Comparison of ENCODE assay signal across 8 mouse cellular contexts in the genomic region with DNA sequence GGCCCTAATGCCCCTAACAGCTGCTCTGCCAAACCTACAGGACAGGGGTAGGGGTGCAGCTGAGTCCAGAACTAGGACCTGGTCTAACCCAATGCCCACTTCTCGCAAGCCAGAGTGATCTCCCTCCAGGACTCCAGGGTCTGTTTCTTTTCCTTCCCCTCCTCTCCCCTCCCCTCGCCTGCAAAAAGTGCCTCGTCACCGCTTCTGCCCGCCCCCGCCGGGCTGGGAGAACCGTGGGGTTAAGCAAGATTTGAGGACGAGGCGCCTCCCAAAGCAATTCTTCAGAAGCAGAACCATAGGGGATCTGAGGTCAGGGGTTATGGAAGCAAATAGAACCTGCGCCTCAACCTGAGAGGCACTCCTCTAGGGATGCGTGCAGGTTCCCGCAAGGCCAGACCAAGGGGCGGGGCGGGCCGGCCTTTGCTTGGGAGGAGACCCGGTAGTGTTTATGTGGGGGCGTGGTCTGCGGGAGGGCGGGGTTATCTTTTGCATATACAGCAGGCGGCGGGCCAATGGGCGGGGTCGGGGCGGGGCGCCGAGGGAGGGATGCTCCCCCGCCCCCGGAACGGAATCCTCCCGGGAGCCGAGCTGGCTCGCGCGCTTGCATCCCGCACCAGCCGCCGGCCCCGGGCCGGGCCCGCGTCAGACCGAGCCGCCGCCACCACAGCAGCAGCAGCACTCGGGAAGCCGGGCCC. TPM values are rescaled to one million over a fixed set of nuclear protein-coding genes. Genes with fewer than 3 reads are reported as not detected.
A peak's percentile ranks its signal among the peaks of the same experiment; 100 is the strongest.
DNase-seq lines count a peak whose midpoint lies in the region; ATAC-seq lines count a peak whose summit lies in the region.

A gene (plus strand): TSS at position 229 of the 695 bp plus-strand sequence.

- H3K27ac ChIP-seq in brown adipose tissue, adult 24 weeks (replicated peaks; ENCODE audit: low read depth, low read length) = peak within 1 kb of the TSS; percentile 86
- peak within 1 kb of the TSS; percentile 53 to 55 for H3K27ac ChIP-seq in heart, embryonic 14.5 days (replicated peaks in 1 of 2; ENCODE audit: control insufficient read depth in 1 of 2, insufficient read depth in 1 of 2, low read depth in 2 of 2, low read length in 2 of 2)
- H3K27ac ChIP-seq in liver, embryonic 13.5 days = peak within 1 kb of the TSS; percentile 76
- peak within 1 kb of the TSS; percentile 83 for H3K27ac ChIP-seq in stomach, embryonic 16.5 days (ENCODE audit: low read length)

- H3K36me3 ChIP-seq in heart, embryonic 14.5 days (ENCODE audit: control insufficient read depth, insufficient read depth, low read length) = peaks cover 12% of the 10 kb centered on the region
- 0 out of 2 replicates have a peak, but pooled peaks cover 4% of the 10 kb centered on the region for H3K36me3 ChIP-seq in liver, embryonic 13.5 days
- H3K36me3 ChIP-seq in stomach, embryonic 16.5 days (ENCODE audit: control insufficient read depth, insufficient read depth, low read length) = peaks cover 9% of the 10 kb centered on the region; the same call in 1 of the 2 replicates

- H3K27me3 ChIP-seq in heart, embryonic 14.5 days (ENCODE audit: control insufficient read depth, insufficient read depth, low read length) = no peaks in the 10 kb centered on the region
- peaks cover 8% of the 10 kb centered on the region; the same call in 1 of the 2 replicates for H3K27me3 ChIP-seq in liver, embryonic 13.5 days
- H3K27me3 ChIP-seq in stomach, embryonic 16.5 days (ENCODE audit: control insufficient read depth, insufficient read depth, low read length) = no peaks in the 10 kb centered on the region

- peaks cover 7% of the 10 kb centered on the region for H3K4me1 ChIP-seq in brown adipose tissue, adult 24 weeks (ENCODE audit: control insufficient read depth, insufficient read depth, insufficient read length, low read length)
- H3K4me1 ChIP-seq in heart, embryonic 14.5 days (ENCODE audit: control insufficient read depth in 2 of 2, insufficient read depth in 2 of 2, low read length in 2 of 2) = peaks cover 17 to 19% of the 10 kb centered on the region in 2 experiments
- H3K4me1 ChIP-seq in liver, embryonic 13.5 days (replicated peaks) = peaks cover 54% of the 10 kb centered on the region
- H3K4me1 ChIP-seq in stomach, embryonic 16.5 days (ENCODE audit: control insufficient read depth, insufficient read depth, low read length) = peaks cover 23% of the 10 kb centered on the region

- peak within 1 kb of the TSS; percentile 92 for H3K4me2 ChIP-seq in heart, embryonic 14.5 days (ENCODE audit: low read length)
- H3K4me2 ChIP-seq in liver, embryonic 13.5 days = peak within 1 kb of the TSS; percentile 98
- H3K4me2 ChIP-seq in stomach, embryonic 16.5 days (ENCODE audit: low read depth, low read length) = peak within 1 kb of the TSS; percentile 67

- no peaks in the 10 kb centered on the region for H3K9me3 ChIP-seq in heart, embryonic 14.5 days (ENCODE audit: control insufficient read depth, low read length)
- H3K9me3 ChIP-seq in liver, embryonic 13.5 days (replicated peaks) = no peaks in the 10 kb centered on the region
- H3K9me3 ChIP-seq in stomach, embryonic 16.5 days (replicated peaks; ENCODE audit: control insufficient read depth, low read length) = no peaks in the 10 kb centered on the region

- peak within 1 kb of the TSS; percentile 83 for H3K4me3 ChIP-seq in brown adipose tissue, adult 24 weeks (ENCODE audit: insufficient read depth, low read depth, low read length)
- H3K4me3 ChIP-seq in heart, embryonic 14.5 days (ENCODE audit: control insufficient read depth in 1 of 2, insufficient read depth in 1 of 2, low read depth in 1 of 2, low read length in 2 of 2) = peak within 1 kb of the TSS; percentile 74 to 81
- H3K4me3 ChIP-seq in liver, embryonic 13.5 days (replicated peaks) = peak within 1 kb of the TSS; percentile 73
- H3K4me3 ChIP-seq in stomach, embryonic 16.5 days (replicated peaks; ENCODE audit: low read length) = peak within 1 kb of the TSS; percentile 79

- peak; percentile 80 for ATAC-seq in heart, embryonic 14.5 days (ENCODE audit: insufficient number of reproducible peaks, insufficient read depth, low FRiP score, low read depth)
- peak; percentile 86 for ATAC-seq in liver, embryonic 13.5 days (ENCODE audit: low read depth)
- peak; percentile 88 for ATAC-seq in stomach, embryonic 16.5 days (ENCODE audit: insufficient read depth, low FRiP score)

- H3K9ac ChIP-seq in heart, embryonic 14.5 days (ENCODE audit: low read length) = peak within 1 kb of the TSS; percentile 82
- H3K9ac ChIP-seq in liver, embryonic 13.5 days = peak within 1 kb of the TSS; percentile 82
- peak within 1 kb of the TSS; percentile 91 for H3K9ac ChIP-seq in stomach, embryonic 16.5 days (ENCODE audit: low read length)

- DNase-seq in CD4-positive, CD25-positive, alpha-beta regulatory T cell, adult 2 months (ENCODE audit: low read depth, low spot score) = peak; percentile 95
- peak; percentile 71 for DNase-seq in fibroblast of lung, adult 2 months (ENCODE audit: low read depth)
- peak; percentile 96 for DNase-seq in kidney, postnatal 14 days
- peak; percentile 93 for DNase-seq in liver, embryonic 13.5 days
- DNase-seq in neural tube, embryonic 10.5 days (ENCODE audit: extremely low spot score, low spot score) = peak; percentile 96

- under 1% methylated on average over 46 of the region's 47 CpGs for WGBS in heart, embryonic 14.5 days
- 1% methylated on average over 38 of the region's 47 CpGs for WGBS in liver, embryonic 13.5 days (ENCODE audit: insufficient replicate concordance)
- 1% methylated on average over 44 of the region's 47 CpGs for WGBS in stomach, embryonic 16.5 days

RNA-seq across cellular contexts. Expression of the gene that starts here (rescaled TPM):
- polyA plus RNA-seq in brown adipose tissue, adult 24 weeks (2012; ENCODE audit: insufficient read depth, insufficient read length, missing spikeins) = 2.6 and 2.7 TPM in 2 replicates
- 3.3 and 5.4 TPM in 2 replicates for polyA plus RNA-seq in heart, embryonic 14.5 days (2014; fragmentation: Nextera tagmentation; extraction: Ambion mirVana)
- 1.7 TPM in 2 replicates for polyA plus RNA-seq in liver, embryonic 13.5 days (2015; fragmentation: Nextera tagmentation; extraction: Ambion mirVana)
- 13.7 and 15.8 TPM in 2 replicates for polyA plus RNA-seq in stomach, embryonic 16.5 days (2015; fragmentation: Nextera tagmentation; extraction: Ambion mirVana)

Comparison
In these comparisons a context has a peak if more than half of its experiments do, and no peak if none do; other contexts are left out.
1. Peak in every context shown above with its lines: DNase-seq, ATAC-seq, H3K4me3 ChIP-seq and H3K27ac ChIP-seq.